Mouse (Mus musculus) C2C12 (cell line): ENCODE results near the gene Tulp2.

Experiments
- CTCF ChIP-seq: IDR thresholded peaks from one replicate; pipeline ENCODE4 v1.5.1; 2011; ENCODE audit not compliant: control insufficient read depth, insufficient read depth, insufficient read length
- FOSL1 ChIP-seq: IDR thresholded peaks from one replicate; pipeline ENCODE4 v1.8.0; 2011; ENCODE audit warnings: mild to moderate bottlenecking, low read length; ENCODE audit not compliant: poor library complexity, insufficient read depth, severe bottlenecking
- MYOD1 ChIP-seq: IDR thresholded peaks from one replicate; pipeline ENCODE4 v1.6.1; 2011; ENCODE audit warnings: low read depth; ENCODE audit not compliant: control insufficient read depth, insufficient read length

DNA sequence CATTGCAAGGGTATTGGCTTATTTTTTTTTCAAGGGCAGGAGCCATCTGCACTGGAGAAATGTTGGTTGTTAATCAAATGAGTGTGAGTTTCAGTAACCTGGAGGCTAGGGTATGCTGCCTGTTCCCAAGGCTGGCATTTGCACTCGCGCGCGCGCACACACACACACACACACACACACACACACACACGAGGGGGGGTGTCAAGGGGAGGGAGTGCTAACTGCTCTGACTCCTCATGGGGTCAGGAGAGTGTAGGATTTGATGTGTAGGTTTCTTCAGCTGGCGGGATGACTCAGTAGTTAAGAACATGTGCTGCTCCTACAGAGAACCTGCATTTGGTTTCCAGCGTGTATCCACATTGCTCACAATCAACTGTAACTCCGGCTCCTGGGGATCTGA lies 9.1 kb downstream of the Tulp2 start:
- TF ChIP-seq CTCF: no peak
- no peak for TF ChIP-seq FOSL1
- TF ChIP-seq MYOD1: no peak
